Mouse (Mus musculus): Measurements from ENCODE around the gene Gpat3. TPM values are rescaled to one million over a fixed set of nuclear protein-coding genes. Genes with fewer than 3 reads are reported as not detected.

Gpat3 gene
- total RNA-seq (2021) (10 to 100 TPM; 10.5 to 37.6 TPM), polyA plus RNA-seq (2012; rRNA removed) (2.0 and 4.7 TPM in 2 replicates)
- long read RNA-seq, transcript Gpat3-202 (12 exons, 3,035 nt): minor isoform, 13 of 41 reads
- long read RNA-seq, transcript Gpat3-201 (13 exons, 2,884 nt): major isoform, 26 of 41 reads
- long read RNA-seq, partial matches to known transcripts: 2 of 41 reads
- long read RNA-seq, other reads (novel, unspliced or antisense): 0 of 41 reads

- peak; percentile 69 for DNase-seq
Measured at GRCm38 (mm10) chr5:100845485-100845847, at the start of gene Gpat3. Gene Gpat3 (plus strand): TSS chr5:100845713.

DNA sequence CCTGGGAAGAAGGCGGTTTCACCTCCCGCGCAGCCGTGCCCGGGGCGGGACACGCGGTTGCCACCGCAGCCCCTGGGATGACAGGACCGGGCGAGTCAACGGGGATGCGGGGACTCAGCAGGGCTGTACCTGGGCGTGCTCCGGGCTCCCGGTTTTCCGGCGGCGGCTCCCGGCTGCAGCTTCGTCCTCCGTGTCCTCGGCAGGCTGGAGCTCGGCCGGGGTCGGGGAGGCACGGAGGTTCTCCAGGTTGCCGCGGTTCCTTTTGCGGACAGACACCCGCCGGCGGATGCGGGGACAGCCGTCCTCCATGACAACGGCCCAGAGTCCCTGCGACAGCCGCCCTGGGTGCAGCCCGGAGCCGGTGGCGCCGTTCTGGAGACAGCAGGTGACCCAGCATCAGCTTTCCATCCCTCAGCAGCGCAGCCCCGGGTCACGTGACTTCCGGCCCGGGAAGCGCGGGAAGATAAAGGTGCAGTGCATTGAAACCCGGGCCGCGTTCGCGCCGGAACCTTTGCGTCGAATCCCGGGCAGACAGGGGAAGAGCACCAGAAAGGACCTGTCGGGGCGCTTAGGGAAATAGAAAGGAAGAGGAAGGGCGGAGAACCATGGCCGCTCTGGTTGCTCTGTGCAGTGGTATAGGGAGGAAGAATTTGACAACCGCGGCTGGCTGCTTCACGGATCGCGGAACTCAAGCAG lies 47.2 kb upstream of the Gpat3 start, which contains the start of the genes Helq and Mrps18c:
Helq (minus strand) TSS at position 434 of the 696 bp plus-strand sequence.
Mrps18c (plus strand) TSS at position 463 of the 696 bp plus-strand sequence.
- peak; percentile 94 for DNase-seq

DNA sequence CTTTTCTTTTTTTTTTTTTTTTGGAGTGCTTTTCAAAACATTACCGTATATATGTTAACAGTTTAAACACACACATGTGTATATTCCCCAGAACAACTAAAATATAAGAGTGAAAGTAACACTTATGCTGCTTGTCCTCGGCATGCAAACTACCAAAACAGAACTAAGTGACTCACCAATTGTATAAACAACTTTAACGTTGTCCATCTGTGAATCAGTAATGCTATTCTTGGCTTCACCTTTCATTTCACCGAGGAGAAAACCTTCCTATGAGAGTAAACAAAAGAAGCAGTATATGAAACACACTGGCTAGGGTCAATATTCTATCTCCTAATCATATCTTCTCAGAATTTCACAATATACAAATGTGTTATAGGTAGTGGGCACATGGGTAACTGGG lies 27.2 kb upstream of the Gpat3 start:
- DNase-seq: no peak

- DNase-seq: no peak
Measured at GRCm38 (mm10) chr5:100819568-100820480, 25.7 kb upstream of the Gpat3 start.

DNA sequence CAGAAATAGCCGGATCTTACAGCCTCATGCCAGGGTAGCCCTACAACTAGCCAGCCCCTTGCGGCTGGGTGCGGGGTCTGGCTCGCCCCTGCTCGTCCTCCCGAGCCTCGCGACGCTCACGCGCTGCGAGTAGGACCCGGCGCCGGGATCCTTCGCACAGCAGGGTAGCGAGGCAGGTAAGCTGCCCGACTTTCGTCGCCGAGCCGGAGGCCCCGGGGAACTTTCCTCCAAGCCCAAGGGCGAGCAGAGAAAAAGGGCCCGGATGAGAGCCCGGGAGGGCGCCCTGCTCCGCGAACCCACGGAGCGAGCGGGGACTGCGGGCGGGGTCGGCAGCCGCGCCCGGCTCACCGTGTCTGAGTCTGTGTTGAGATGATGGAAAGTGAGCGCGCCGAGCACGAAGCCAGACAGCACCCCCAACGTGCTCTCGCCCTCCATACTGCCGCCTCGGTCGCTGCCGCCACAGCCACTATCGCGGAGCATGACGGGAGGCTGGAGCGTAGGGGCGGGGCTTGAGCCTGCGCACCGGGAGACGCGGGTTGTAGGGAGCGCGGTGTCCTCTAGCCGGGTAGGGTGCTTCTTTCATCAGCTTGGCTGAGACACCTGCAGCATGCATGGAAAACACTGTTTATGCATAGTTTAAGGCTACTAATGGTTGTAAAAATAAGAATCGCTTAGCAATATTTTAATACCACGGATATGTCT lies 24.9 kb upstream of the Gpat3 start, which contains the start of gene Abraxas1:
Abraxas1 (minus strand) TSS at position 483 of the 702 bp plus-strand sequence.
- peak; percentile 94 for DNase-seq

- DNase-seq: peak; percentile 22
Measured at GRCm38 (mm10) chr5:100821375-100821774, 24.1 kb upstream of the Gpat3 start.

GRCm38 (mm10) chr5:100822826-100823225 lies 22.7 kb upstream of the Gpat3 start:
- no peak for DNase-seq

- DNase-seq: no peak
Measured at GRCm38 (mm10) chr5:100825975-100826374, 19.5 kb upstream of the Gpat3 start.

DNA sequence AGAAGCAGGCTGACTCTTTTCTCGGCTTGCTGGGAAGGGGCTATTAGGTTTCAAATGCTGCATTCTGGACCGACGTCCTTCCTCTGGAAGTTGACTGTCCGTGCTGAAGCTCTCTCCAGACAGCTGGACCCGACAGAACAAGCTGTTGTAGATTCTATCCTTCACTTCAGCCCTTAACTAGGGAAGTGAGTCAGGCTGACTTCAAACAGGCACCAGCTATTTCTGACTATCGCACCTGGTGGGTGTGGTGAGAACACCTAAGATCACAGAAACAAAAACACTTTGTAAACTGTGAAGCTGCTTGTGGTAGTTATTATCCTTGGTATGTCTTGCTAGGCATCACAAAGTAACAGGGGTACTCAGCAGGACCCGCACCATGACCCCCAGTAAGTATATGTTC lies 19.0 kb upstream of the Gpat3 start:
- DNase-seq: no peak

DNA sequence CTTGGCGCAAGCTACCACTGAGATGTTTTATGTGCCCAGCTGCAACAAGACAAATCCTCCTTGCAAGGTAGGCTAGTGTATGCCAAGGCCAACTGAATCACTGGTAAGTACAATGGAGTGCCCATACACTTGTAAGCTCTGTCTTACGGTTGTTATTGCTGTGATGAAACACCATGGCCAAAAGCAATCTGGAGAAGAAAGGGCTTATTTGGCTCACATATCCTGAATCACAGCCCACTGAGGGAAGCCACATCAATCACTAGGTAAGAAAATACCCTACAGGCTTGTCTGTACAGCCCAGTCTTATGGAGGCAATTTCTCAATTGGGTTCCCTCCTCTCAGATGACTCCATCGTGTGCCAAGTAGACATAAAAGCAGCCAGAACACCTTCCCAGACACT lies 16.8 kb upstream of the Gpat3 start:
- DNase-seq: no peak

- no peak for DNase-seq
Measured at GRCm38 (mm10) chr5:100832680-100833079, 12.8 kb upstream of the Gpat3 start.

- no peak for DNase-seq
Measured at GRCm38 (mm10) chr5:100833841-100834240, 11.7 kb upstream of the Gpat3 start.

DNA sequence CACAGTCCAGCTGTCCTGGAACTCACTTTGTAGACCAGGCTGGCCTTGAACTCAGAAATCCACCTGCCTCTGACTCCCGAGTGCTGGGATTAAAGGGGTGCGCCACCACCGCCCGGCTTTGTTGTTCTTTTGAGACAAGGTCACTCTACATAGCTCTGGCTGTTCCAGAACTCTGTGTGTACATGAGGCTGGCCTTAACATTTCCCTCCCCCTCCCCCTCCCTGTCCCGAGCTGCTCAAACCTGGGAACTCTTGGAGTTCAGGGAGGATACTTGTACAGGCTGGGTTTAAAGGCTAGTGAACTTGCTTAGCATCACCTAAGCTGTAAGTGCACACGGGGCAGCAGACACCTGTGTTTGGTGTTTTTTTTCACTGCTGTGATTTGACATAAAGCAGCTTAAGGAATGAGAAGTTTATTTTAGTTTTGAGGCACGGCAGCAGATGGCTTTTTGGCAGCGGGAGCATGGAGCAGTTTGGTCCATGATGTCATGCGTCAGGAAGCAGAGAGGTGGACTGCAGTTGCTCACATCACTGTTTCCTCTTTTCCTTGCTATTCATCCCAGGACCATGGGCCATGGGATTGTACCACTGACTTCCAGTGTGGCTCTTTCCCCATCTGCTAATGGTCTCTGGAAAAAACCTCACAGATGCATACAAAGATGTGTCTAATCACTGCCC lies 9.5 kb upstream of the Gpat3 start:
- no peak for DNase-seq

DNA sequence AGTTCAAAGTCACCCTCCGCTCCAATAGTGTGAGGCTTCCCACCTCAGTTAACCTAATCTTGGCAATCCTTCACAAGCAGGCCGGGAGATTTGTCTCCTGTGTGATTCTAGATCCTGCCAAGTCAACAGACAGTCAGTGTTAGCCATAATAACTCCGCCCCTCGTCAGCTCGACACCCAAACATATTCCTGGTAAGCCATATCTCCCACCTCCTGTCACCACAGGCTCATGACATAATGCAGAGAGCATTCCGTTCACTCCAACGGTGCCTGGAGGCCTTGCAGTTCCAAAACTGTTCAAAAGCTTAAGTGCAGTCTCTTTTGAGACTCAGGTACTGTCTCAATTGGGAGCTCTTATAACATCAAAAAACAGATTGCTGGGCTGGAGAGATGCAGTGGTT lies 7.6 kb upstream of the Gpat3 start:
- no peak for DNase-seq

- DNase-seq: no peak
Measured at GRCm38 (mm10) chr5:100844485-100844884, 1.0 kb upstream of the Gpat3 start.

GRCm38 (mm10) chr5:100845848-100846598 lies 510 bp downstream of the Gpat3 start:
- peak; percentile 94 for DNase-seq

- no peak for DNase-seq
Measured at GRCm38 (mm10) chr5:100846599-100846920, 1.0 kb downstream of the Gpat3 start.

DNA sequence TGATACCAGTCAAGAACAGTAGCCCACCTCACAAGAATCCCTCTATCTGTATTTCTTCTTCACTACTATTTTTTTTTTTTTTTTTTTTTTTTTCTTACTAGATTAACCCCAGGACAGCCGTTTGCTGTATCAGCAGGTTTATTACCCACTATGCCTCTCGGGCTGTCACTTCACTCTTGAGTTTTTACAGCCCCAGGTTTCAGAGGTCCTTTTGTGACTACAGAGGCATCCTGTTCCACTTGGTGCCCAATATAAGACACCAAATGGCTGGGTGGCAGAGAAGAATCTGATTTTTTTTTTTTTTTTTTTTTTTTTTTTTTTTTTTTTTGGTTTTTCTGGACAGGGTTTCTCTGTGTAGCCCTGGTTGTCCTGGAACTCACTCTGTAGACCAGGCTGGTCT lies 1.6 kb downstream of the Gpat3 start:
- no peak for DNase-seq

- no peak for DNase-seq
Measured at GRCm38 (mm10) chr5:100853963-100854362, 8.4 kb downstream of the Gpat3 start.

- no peak for DNase-seq
Measured at GRCm38 (mm10) chr5:100856552-100856951, 11.0 kb downstream of the Gpat3 start.

All from adrenal gland, adult 2 months (tissue).